Mouse (Mus musculus): ENCODE measurements at regions not wholly inside any gene's neighbourhood (a gene's known extent, or its start where the extent isn't known, plus 50 kb on each side); places are given as distances from the start of the nearest gene placed in this dataset.

GRCm38 (mm10) chr7:72027006-72027405, 279.4 kb downstream of the Mctp2 start:
- WGBS, result 54% methylated on average over 6 of the region's 6 CpGs
- H3K4me1 ChIP-seq (replicated peaks; ENCODE audit: control insufficient read depth, insufficient read depth, low read length), result no peaks in the 10 kb centered on the region
- no peak overlapping the region for H3K9ac ChIP-seq
- no peak overlapping the region for H3K4me2 ChIP-seq (replicated peaks)
- DNase-seq (ENCODE audit: low spot score) (no peak), ATAC-seq (ENCODE audit: low FRiP score) (no peak)
- no peak overlapping the region for H3K27ac ChIP-seq
- H3K36me3 ChIP-seq (replicated peaks; ENCODE audit: control insufficient read depth, insufficient read depth), result no peaks in the 10 kb centered on the region
- H3K9me3 ChIP-seq (ENCODE audit: control insufficient read depth, low read length), result no peaks in the 10 kb centered on the region
- H3K4me3 ChIP-seq (replicated peaks; ENCODE audit: low read length), result no peak overlapping the region
- no peaks in the 10 kb centered on the region for H3K27me3 ChIP-seq (ENCODE audit: control insufficient read depth, insufficient read depth, low read length)

GRCm38 (mm10) chr7:72009115-72009514, 297.3 kb downstream of the Mctp2 start:
- Histone ChIP-seq H3K27ac (no peak overlapping the region), H3K4me3 (replicated peaks; ENCODE audit: low read length) (no peak overlapping the region), H3K4me1 (replicated peaks; ENCODE audit: control insufficient read depth, insufficient read depth, low read length) (no peaks in the 10 kb centered on the region), H3K4me2 (replicated peaks) (no peak overlapping the region), H3K27me3 (ENCODE audit: control insufficient read depth, insufficient read depth, low read length) (no peaks in the 10 kb centered on the region), H3K9ac (no peak overlapping the region), H3K9me3 (ENCODE audit: control insufficient read depth, low read length) (no peaks in the 10 kb centered on the region), H3K36me3 (replicated peaks; ENCODE audit: control insufficient read depth, insufficient read depth) (no peaks in the 10 kb centered on the region)
- 87% methylated on average over 11 of the region's 11 CpGs for whole genome bisulfite sequencing
- ATAC-seq (ENCODE audit: low FRiP score), result no peak
- DNase-seq (ENCODE audit: low spot score), result no peak

GRCm38 (mm10) chr7:72004311-72004710, 302.1 kb downstream of the Mctp2 start:
- H3K36me3 ChIP-seq (replicated peaks; ENCODE audit: control insufficient read depth, insufficient read depth), result no peaks in the 10 kb centered on the region
- no peak overlapping the region for H3K9ac ChIP-seq
- H3K4me2 ChIP-seq (replicated peaks), result no peak overlapping the region
- no peaks in the 10 kb centered on the region for H3K4me1 ChIP-seq (replicated peaks; ENCODE audit: control insufficient read depth, insufficient read depth, low read length)
- ATAC-seq (ENCODE audit: low FRiP score) (no peak), DNase-seq (ENCODE audit: low spot score) (no peak)
- H3K4me3 ChIP-seq (replicated peaks; ENCODE audit: low read length), result no peak overlapping the region
- WGBS, result 72% methylated on average over 3 of the region's 3 CpGs
- 0 out of 2 replicates have a peak, but pooled peaks cover 7% of the 10 kb centered on the region for H3K9me3 ChIP-seq (ENCODE audit: control insufficient read depth, low read length)
- H3K27me3 ChIP-seq (ENCODE audit: control insufficient read depth, insufficient read depth, low read length), result no peaks in the 10 kb centered on the region
- no peak overlapping the region for H3K27ac ChIP-seq

GRCm38 (mm10) chr7:71992526-71992925, 313.9 kb downstream of the Mctp2 start:
- DNase-seq (ENCODE audit: low spot score), result no peak
- Histone ChIP-seq H3K4me3 (replicated peaks; ENCODE audit: low read length) (no peak overlapping the region), H3K27ac (no peak overlapping the region), H3K36me3 (replicated peaks; ENCODE audit: control insufficient read depth, insufficient read depth) (no peaks in the 10 kb centered on the region), H3K9ac (no peak overlapping the region), H3K9me3 (ENCODE audit: control insufficient read depth, low read length) (no peaks in the 10 kb centered on the region), H3K4me1 (replicated peaks; ENCODE audit: control insufficient read depth, insufficient read depth, low read length) (no peaks in the 10 kb centered on the region), H3K27me3 (ENCODE audit: control insufficient read depth, insufficient read depth, low read length) (no peaks in the 10 kb centered on the region), H3K4me2 (replicated peaks) (no peak overlapping the region)
- no peak for ATAC-seq (ENCODE audit: low FRiP score)
- WGBS, result 88% methylated on average over 3 of the region's 3 CpGs

- 92% methylated on average over 3 of the region's 3 CpGs for WGBS
- Histone ChIP-seq H3K9ac (no peak overlapping the region), H3K4me2 (replicated peaks) (no peak overlapping the region), H3K27me3 (ENCODE audit: control insufficient read depth, insufficient read depth, low read length) (no peaks in the 10 kb centered on the region), H3K9me3 (ENCODE audit: control insufficient read depth, low read length) (no peaks in the 10 kb centered on the region), H3K36me3 (replicated peaks; ENCODE audit: control insufficient read depth, insufficient read depth) (no peaks in the 10 kb centered on the region), H3K4me3 (replicated peaks; ENCODE audit: low read length) (no peak overlapping the region), H3K27ac (no peak overlapping the region), H3K4me1 (replicated peaks; ENCODE audit: control insufficient read depth, insufficient read depth, low read length) (no peaks in the 10 kb centered on the region)
- DNase-seq (ENCODE audit: low spot score) (no peak), ATAC-seq (ENCODE audit: low FRiP score) (no peak)
Measured at GRCm38 (mm10) chr7:71991835-71992234, 314.6 kb downstream of the Mctp2 start.

GRCm38 (mm10) chr7:71991206-71991605, 315.2 kb downstream of the Mctp2 start:
- no peaks in the 10 kb centered on the region for H3K4me1 ChIP-seq (replicated peaks; ENCODE audit: control insufficient read depth, insufficient read depth, low read length)
- H3K36me3 ChIP-seq (replicated peaks; ENCODE audit: control insufficient read depth, insufficient read depth), result no peaks in the 10 kb centered on the region
- ATAC-seq (ENCODE audit: low FRiP score) (no peak), DNase-seq (ENCODE audit: low spot score) (no peak)
- WGBS, result 91% methylated on average over 4 of the region's 4 CpGs
- H3K4me2 ChIP-seq (replicated peaks), result no peak overlapping the region
- H3K9me3 ChIP-seq (ENCODE audit: control insufficient read depth, low read length), result no peaks in the 10 kb centered on the region
- H3K27ac ChIP-seq, result no peak overlapping the region
- H3K9ac ChIP-seq, result no peak overlapping the region
- H3K27me3 ChIP-seq (ENCODE audit: control insufficient read depth, insufficient read depth, low read length), result no peaks in the 10 kb centered on the region
- no peak overlapping the region for H3K4me3 ChIP-seq (replicated peaks; ENCODE audit: low read length)

- peaks cover 3% of the 10 kb centered on the region; the same call in 1 of the 2 replicates for H3K4me1 ChIP-seq (replicated peaks; ENCODE audit: control insufficient read depth, insufficient read depth, low read length)
- ATAC-seq (ENCODE audit: low FRiP score) (no peak), DNase-seq (ENCODE audit: low spot score) (no peak)
- H3K27ac ChIP-seq, result no peak overlapping the region
- no peak overlapping the region for H3K4me2 ChIP-seq (replicated peaks)
- no peaks in the 10 kb centered on the region for H3K36me3 ChIP-seq (replicated peaks; ENCODE audit: control insufficient read depth, insufficient read depth)
- H3K9ac ChIP-seq, result no peak overlapping the region
- H3K27me3 ChIP-seq (ENCODE audit: control insufficient read depth, insufficient read depth, low read length), result no peaks in the 10 kb centered on the region
- H3K9me3 ChIP-seq (ENCODE audit: control insufficient read depth, low read length), result no peaks in the 10 kb centered on the region
- H3K4me3 ChIP-seq (replicated peaks; ENCODE audit: low read length), result no peak overlapping the region
- 71% methylated on average over 4 of the region's 4 CpGs for WGBS
Measured at GRCm38 (mm10) chr7:71966015-71966414, 340.4 kb downstream of the Mctp2 start.

- 75% methylated on average over 4 of the region's 4 CpGs for WGBS
- Histone ChIP-seq H3K4me1 (replicated peaks; ENCODE audit: control insufficient read depth, insufficient read depth, low read length) (peaks cover 12% of the 10 kb centered on the region; the same call in 1 of the 2 replicates), H3K4me3 (replicated peaks; ENCODE audit: low read length) (no peak overlapping the region), H3K36me3 (replicated peaks; ENCODE audit: control insufficient read depth, insufficient read depth) (no peaks in the 10 kb centered on the region), H3K4me2 (replicated peaks) (no peak overlapping the region), H3K27ac (no peak overlapping the region), H3K9ac (no peak overlapping the region), H3K9me3 (ENCODE audit: control insufficient read depth, low read length) (no peaks in the 10 kb centered on the region), H3K27me3 (ENCODE audit: control insufficient read depth, insufficient read depth, low read length) (no peaks in the 10 kb centered on the region)
- ATAC-seq (ENCODE audit: low FRiP score), result no peak
- DNase-seq (ENCODE audit: low spot score), result no peak
Measured at GRCm38 (mm10) chr7:71963456-71963855, 343.0 kb downstream of the Mctp2 start.

- 94% methylated on average over 3 of the region's 3 CpGs for WGBS
- H3K4me3 ChIP-seq (replicated peaks; ENCODE audit: low read length), result no peak overlapping the region
- no peak for ATAC-seq (ENCODE audit: low FRiP score)
Measured at GRCm38 (mm10) chr7:71962851-71963250, 343.6 kb downstream of the Mctp2 start.

More at GRCm38 (mm10) chr7:71962851-71963250, 343.6 kb downstream of the Mctp2 start:
- Histone ChIP-seq H3K9me3 (ENCODE audit: control insufficient read depth, low read length) (no peaks in the 10 kb centered on the region), H3K27ac (no peak overlapping the region), H3K9ac (no peak overlapping the region), H3K27me3 (ENCODE audit: control insufficient read depth, insufficient read depth, low read length) (no peaks in the 10 kb centered on the region), H3K36me3 (replicated peaks; ENCODE audit: control insufficient read depth, insufficient read depth) (no peaks in the 10 kb centered on the region), H3K4me2 (replicated peaks) (no peak overlapping the region), H3K4me1 (replicated peaks; ENCODE audit: control insufficient read depth, insufficient read depth, low read length) (peaks cover 12% of the 10 kb centered on the region; the same call in 1 of the 2 replicates)
- no peak for DNase-seq (ENCODE audit: low spot score)

Data from hindbrain, embryonic 14.5 days (tissue).